Mouse (Mus musculus) thymus, adult 2 months (tissue): Measurements from ENCODE around the gene Stard10.

ENCODE experiments used
- CTCF ChIP-seq: fragments of 200-500 bp; IDR thresholded peaks from 2 replicates; pipeline ENCODE4 v1.5.1; 2012; ENCODE audit warnings: mild to moderate bottlenecking, control low read depth, low read length, moderate library complexity, borderline replicate concordance; ENCODE audit not compliant: control insufficient read depth, poor library complexity, insufficient read depth; ENCODE audit errors: extremely low read depth
- POLR2A ChIP-seq: fragments of 200-500 bp; IDR thresholded peaks from 2 replicates; pipeline ENCODE4 v1.6.1; 2012; ENCODE audit warnings: mild to moderate bottlenecking, low read length, control low read depth, moderate library complexity; ENCODE audit not compliant: control insufficient read depth, poor library complexity, insufficient read depth; ENCODE audit errors: extremely low read depth

- TF ChIP-seq POLR2A (no peak), CTCF (no peak)
These were observed 66.9 kb downstream of the Stard10 start for GRCm38 (mm10) chr7:101383756-101384155.
